8 mouse cellular contexts compared by ENCODE assay signal in the genomic region with DNA sequence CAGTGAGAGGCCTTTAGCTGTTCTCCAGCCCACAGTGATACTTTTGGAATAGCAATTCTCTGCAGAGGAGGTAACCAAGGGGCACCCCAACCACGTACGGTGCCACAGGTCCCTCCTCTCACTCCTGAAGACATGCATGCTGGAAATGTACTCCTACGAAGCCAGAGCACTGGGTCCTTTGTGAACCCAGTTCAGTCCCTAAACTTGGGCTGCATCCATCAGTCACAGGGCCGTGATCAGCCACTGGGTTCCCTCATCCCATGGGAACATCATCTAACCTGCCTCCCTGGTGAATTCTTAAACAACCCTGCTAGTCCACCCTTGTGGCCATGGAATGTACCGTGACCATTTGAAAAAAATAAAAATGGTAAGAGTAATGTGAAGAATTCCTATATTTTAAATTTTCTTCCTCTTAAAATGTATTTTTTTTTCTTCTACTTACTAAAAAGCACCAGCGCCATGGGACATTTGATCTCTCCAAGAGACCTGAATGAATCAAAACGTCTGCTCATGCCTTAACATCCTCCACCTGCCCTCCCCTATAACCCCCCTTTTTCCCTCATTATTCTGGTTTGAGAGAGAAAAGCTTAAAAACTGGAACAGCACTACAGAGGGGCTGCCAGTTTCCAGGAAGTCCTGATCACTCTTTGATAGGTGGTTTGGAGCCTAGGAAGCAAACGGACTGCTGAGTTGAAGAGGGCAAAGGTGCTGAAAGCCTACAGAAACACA. TPM values are rescaled to one million over a fixed set of nuclear protein-coding genes. Genes with fewer than 3 reads are reported as not detected.
DNase-seq lines count a peak whose midpoint lies in the region; ATAC-seq and TF ChIP-seq lines count a peak whose summit lies in the region.

No protein-coding gene starts in this region.

- H3K4me2 ChIP-seq in kidney, embryonic 15.5 days = peak overlapping the region; percentile 89
- H3K4me2 ChIP-seq in kidney, embryonic 14.5 days (replicated peaks; ENCODE audit: low read depth, low read length) = no peak overlapping the region
- H3K4me2 ChIP-seq in heart, postnatal 0 days (ENCODE audit: low read depth, low read length) = peak overlapping the region; percentile 85
- peak overlapping the region; percentile 61; the same call in 1 of the 2 replicates for H3K4me2 ChIP-seq in midbrain, embryonic 15.5 days

- peaks cover 15% of the 10 kb centered on the region for H3K36me3 ChIP-seq in kidney, embryonic 15.5 days
- H3K36me3 ChIP-seq in kidney, embryonic 14.5 days (ENCODE audit: control insufficient read depth, insufficient read depth, low read length) = peaks cover 9% of the 10 kb centered on the region
- peaks cover 8% of the 10 kb centered on the region for H3K36me3 ChIP-seq in heart, postnatal 0 days (replicated peaks; ENCODE audit: control insufficient read depth, insufficient read depth, low read length)
- peaks cover 1% of the 10 kb centered on the region; the same call in 1 of the 2 replicates for H3K36me3 ChIP-seq in midbrain, embryonic 15.5 days (replicated peaks)

- H3K9ac ChIP-seq in kidney, embryonic 15.5 days = no peak overlapping the region
- H3K9ac ChIP-seq in kidney, embryonic 14.5 days (ENCODE audit: low read depth, low read length) = no peak overlapping the region
- peak overlapping the region; percentile 99 for H3K9ac ChIP-seq in heart, postnatal 0 days (replicated peaks; ENCODE audit: low read depth, low read length)
- no peak overlapping the region for H3K9ac ChIP-seq in midbrain, embryonic 15.5 days

- peak overlapping the region; percentile 75 for H3K27ac ChIP-seq in cerebellum, adult 2 months (ENCODE audit: insufficient read depth, low read length)
- peak overlapping the region; percentile 98; the same call in 1 of the 2 replicates for H3K27ac ChIP-seq in kidney, embryonic 15.5 days
- H3K27ac ChIP-seq in kidney, embryonic 14.5 days (ENCODE audit: low read depth, low read length) = no peak overlapping the region
- H3K27ac ChIP-seq in heart, postnatal 0 days (ENCODE audit: low read depth) = peak overlapping the region; percentile 100
- no peak overlapping the region; the same call in 1 of the 2 replicates for H3K27ac ChIP-seq in midbrain, embryonic 15.5 days

- no peak for TF ChIP-seq EP300 in heart, postnatal 0 days (IDR thresholded peaks at IDR 0.05; ENCODE audit: low read depth)

- 15% methylated on average over 8 of the region's 8 CpGs for WGBS in cerebellum, adult 2 months
- WGBS in kidney, embryonic 15.5 days = 54% methylated on average over 8 of the region's 8 CpGs
- WGBS in kidney, embryonic 14.5 days = 45% methylated on average over 8 of the region's 8 CpGs
- WGBS in heart, postnatal 0 days = 33% methylated on average over 8 of the region's 8 CpGs
- 70% methylated on average over 8 of the region's 8 CpGs for WGBS in midbrain, embryonic 15.5 days

- no peak for ATAC-seq in cerebellum, adult (ENCODE audit: insufficient number of reproducible peaks, low FRiP score, low TSS enrichment)
- no peak for ATAC-seq in kidney, embryonic 15.5 days (replicated peaks; ENCODE audit: low FRiP score)
- no peak for ATAC-seq in kidney, embryonic 14.5 days (ENCODE audit: low FRiP score, low TSS enrichment)
- no peak for ATAC-seq in heart, postnatal 0 days (ENCODE audit: insufficient read depth, low read depth)
- ATAC-seq in midbrain, embryonic 15.5 days (replicated peaks) = no peak
- ATAC-seq in megakaryocyte, adult 5-6 weeks (ENCODE audit: poor library complexity, severe bottlenecking) = no peak

- peak in 1 of 2 experiments; percentile 32 for DNase-seq in cerebellum, adult 2 months
- DNase-seq in heart, postnatal 0 days (ENCODE audit: low spot score) = no peak
- DNase-seq in thymus, postnatal 4 days = no peak

- H3K27me3 ChIP-seq in cerebellum, adult 2 months (ENCODE audit: control insufficient read depth, insufficient read depth, low read length) = no peaks in the 10 kb centered on the region
- H3K27me3 ChIP-seq in kidney, embryonic 15.5 days = no peaks in the 10 kb centered on the region
- no peaks in the 10 kb centered on the region for H3K27me3 ChIP-seq in kidney, embryonic 14.5 days (ENCODE audit: control insufficient read depth, insufficient read depth, low read length)
- no peaks in the 10 kb centered on the region for H3K27me3 ChIP-seq in heart, postnatal 0 days (ENCODE audit: control insufficient read depth, insufficient read depth, low read length)
- no peaks in the 10 kb centered on the region for H3K27me3 ChIP-seq in midbrain, embryonic 15.5 days (replicated peaks)

- no peak for TF ChIP-seq CTCF in cerebellum, adult 2 months (IDR thresholded peaks at IDR 0.05; ENCODE audit: borderline replicate concordance, insufficient read depth, low read depth, low read length)
- no peak for TF ChIP-seq CTCF in heart, postnatal 0 days (IDR thresholded peaks at IDR 0.05; ENCODE audit: low read depth)

- H3K9me3 ChIP-seq in kidney, embryonic 15.5 days (replicated peaks) = no peaks in the 10 kb centered on the region
- H3K9me3 ChIP-seq in kidney, embryonic 14.5 days (ENCODE audit: control insufficient read depth, low read length) = no peaks in the 10 kb centered on the region
- H3K9me3 ChIP-seq in heart, postnatal 0 days (replicated peaks; ENCODE audit: control insufficient read depth, low read length) = no peaks in the 10 kb centered on the region
- no peaks in the 10 kb centered on the region for H3K9me3 ChIP-seq in midbrain, embryonic 15.5 days

- H3K4me3 ChIP-seq in cerebellum, adult 2 months (replicated peaks; ENCODE audit: insufficient read depth, low read depth, low read length) = peak overlapping the region; percentile 54
- no peak overlapping the region for H3K4me3 ChIP-seq in kidney, embryonic 15.5 days (replicated peaks)
- H3K4me3 ChIP-seq in kidney, embryonic 14.5 days (ENCODE audit: low read length) = no peak overlapping the region
- H3K4me3 ChIP-seq in heart, postnatal 0 days (ENCODE audit: low read depth, low read length) = peak overlapping the region; percentile 82
- H3K4me3 ChIP-seq in midbrain, embryonic 15.5 days = no peak overlapping the region

- no peak for TF ChIP-seq POLR2A in cerebellum, adult 2 months (IDR thresholded peaks at IDR 0.05; ENCODE audit: borderline replicate concordance, insufficient read depth, low read length)

- peaks cover 34% of the 10 kb centered on the region for H3K4me1 ChIP-seq in cerebellum, adult 2 months (ENCODE audit: control insufficient read depth, insufficient read depth, low read length)
- H3K4me1 ChIP-seq in kidney, embryonic 15.5 days = peaks cover 82% of the 10 kb centered on the region
- H3K4me1 ChIP-seq in kidney, embryonic 14.5 days (ENCODE audit: control insufficient read depth, insufficient read depth, low read length) = peaks cover 64% of the 10 kb centered on the region
- peaks cover 59% of the 10 kb centered on the region for H3K4me1 ChIP-seq in heart, postnatal 0 days (ENCODE audit: control insufficient read depth, insufficient read depth)
- H3K4me1 ChIP-seq in midbrain, embryonic 15.5 days = peaks cover 67% of the 10 kb centered on the region

RNA-seq across cellular contexts. Expression of gene Atp1a1, which starts 5.1 kb away (rescaled TPM):
- polyA plus RNA-seq in cerebellum, adult 2 months (2012; rRNA removed) = 826 and 1,031 TPM in 2 replicates
- polyA plus RNA-seq in kidney, embryonic 15.5 days (2015; fragmentation: Nextera tagmentation; extraction: Ambion mirVana) = 220 and 247 TPM in 2 replicates
- 166 and 280 TPM in 2 replicates for polyA plus RNA-seq in kidney, embryonic 14.5 days (2014; fragmentation: Nextera tagmentation; extraction: Ambion mirVana)
- 914 and 1,212 TPM in 2 replicates for total RNA-seq in heart, postnatal 0 days (2014; rRNA removed; ENCODE audit: low replicate concordance)
- polyA plus RNA-seq in heart, postnatal 0 days (2015; fragmentation: Nextera tagmentation; extraction: Ambion mirVana) = 227 and 257 TPM in 2 replicates
- 57.1 and 58.8 TPM in 2 replicates for polyA plus RNA-seq in midbrain, embryonic 15.5 days (2015; fragmentation: Nextera tagmentation; extraction: Ambion mirVana)
- 67.9 and 69.6 TPM in 2 replicates for total RNA-seq in megakaryocyte, adult 5-6 weeks (2015)
- total RNA-seq in megakaryocyte, adult 5-6 weeks (2017) = 120 and 132 TPM in 2 replicates

Comparison
In these comparisons a context has a peak if more than half of its experiments do, and no peak if none do; other contexts are left out.
1. H3K27ac ChIP-seq: peak in cerebellum, adult 2 months (single experiment), kidney, embryonic 15.5 days (single experiment) and heart, postnatal 0 days (single experiment); none in kidney, embryonic 14.5 days (single experiment) and midbrain, embryonic 15.5 days (single experiment).
2. H3K4me3 ChIP-seq: peak in cerebellum, adult 2 months (single experiment) and heart, postnatal 0 days (single experiment); none in kidney, embryonic 15.5 days (single experiment), kidney, embryonic 14.5 days (single experiment) and midbrain, embryonic 15.5 days (single experiment).